8 mouse cellular contexts compared by ENCODE assay signal in the genomic region with DNA sequence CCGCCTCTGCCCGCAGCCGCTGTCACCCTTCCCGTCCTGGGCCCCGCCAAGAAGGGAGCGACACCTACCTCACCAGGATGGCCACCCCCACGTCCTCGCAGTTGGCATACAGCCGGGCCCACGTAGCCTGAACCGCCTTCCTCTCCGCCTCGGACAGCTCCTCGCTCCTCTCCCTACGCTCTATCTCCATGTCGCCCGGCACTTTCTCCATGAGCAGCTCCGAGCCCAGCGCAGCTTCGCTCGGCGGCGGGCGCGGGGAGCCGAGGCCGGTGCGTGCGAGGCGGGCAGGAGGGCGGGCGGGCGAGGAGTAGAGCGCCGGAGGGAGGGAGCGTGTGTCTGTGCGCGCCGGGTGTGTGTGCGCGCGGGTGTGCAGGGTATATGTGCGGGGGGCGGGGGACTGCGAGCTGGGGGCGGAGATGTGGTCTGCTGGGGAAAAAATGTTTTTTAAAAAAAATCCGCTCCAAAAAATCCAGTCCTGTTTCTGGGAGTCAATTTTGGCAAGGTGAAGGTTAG. TPM values are rescaled to one million over a fixed set of nuclear protein-coding genes. Genes with fewer than 3 reads are reported as not detected.
DNase-seq lines count a peak whose midpoint lies in the region; ATAC-seq and TF ChIP-seq lines count a peak whose summit lies in the region.

No protein-coding gene starts in this region.

- 1% methylated on average over 47 of the region's 47 CpGs for WGBS in bone marrow, adult 2 months
- under 1% methylated on average over 47 of the region's 47 CpGs for WGBS in hindbrain, embryonic 15.5 days
- WGBS in lung, embryonic 15.5 days = under 1% methylated on average over 47 of the region's 47 CpGs
- WGBS in small intestine, adult 2 months = under 1% methylated on average over 47 of the region's 47 CpGs

- TF ChIP-seq CTCF in layer of hippocampus, adult 2 months (conservative IDR thresholded peaks at IDR 0.05) = no peak
- no peak for TF ChIP-seq CTCF in bone marrow, adult 2 months (IDR thresholded peaks at IDR 0.05; ENCODE audit: control insufficient read depth, insufficient read depth, low read length)
- TF ChIP-seq CTCF in embryonic fibroblast, embryonic 13.5 days (IDR thresholded peaks at IDR 0.05; ENCODE audit: borderline replicate concordance, insufficient read depth, low read length) = no peak
- TF ChIP-seq CTCF in small intestine, adult 2 months (IDR thresholded peaks at IDR 0.05; ENCODE audit: extremely low read depth, insufficient read length, insufficient replicate concordance, low read depth, low read length) = no peak

- peak overlapping the region; percentile 93 for H3K27ac ChIP-seq in layer of hippocampus, adult 2 months
- H3K27ac ChIP-seq in bone marrow, adult 2 months (ENCODE audit: control insufficient read depth, insufficient read depth, low read depth, low read length, poor library complexity) = no peak overlapping the region
- H3K27ac ChIP-seq in embryonic fibroblast, embryonic 13.5 days (ENCODE audit: insufficient read depth, low read length) = no peak overlapping the region
- H3K27ac ChIP-seq in hindbrain, embryonic 15.5 days (replicated peaks) = peak overlapping the region; percentile 57; the same call in 1 of the 2 replicates
- H3K27ac ChIP-seq in lung, embryonic 15.5 days = no peak overlapping the region
- H3K27ac ChIP-seq in small intestine, adult 2 months (ENCODE audit: insufficient read depth, low read depth, low read length) = peak overlapping the region; percentile 0

- peak in 1 of 2 experiments; percentile 64 for DNase-seq in layer of hippocampus, adult 2 months (ENCODE audit: low spot score in 2 of 2)
- no peak for DNase-seq in layer of hippocampus, adult 8-10 months (ENCODE audit: low spot score in 2 of 2)
- DNase-seq in urinary bladder, postnatal 10 days (ENCODE audit: low spot score) = no peak

- no peaks in the 10 kb centered on the region for H3K9me3 ChIP-seq in hindbrain, embryonic 15.5 days
- no peaks in the 10 kb centered on the region for H3K9me3 ChIP-seq in lung, embryonic 15.5 days

- H3K4me1 ChIP-seq in bone marrow, adult 2 months (ENCODE audit: control insufficient read depth, insufficient read depth, low read length) = no peaks in the 10 kb centered on the region
- H3K4me1 ChIP-seq in embryonic fibroblast, embryonic 13.5 days (ENCODE audit: control insufficient read depth, insufficient read depth, low read length) = no peaks in the 10 kb centered on the region
- peaks cover 59% of the 10 kb centered on the region for H3K4me1 ChIP-seq in hindbrain, embryonic 15.5 days (replicated peaks)
- peaks cover 40% of the 10 kb centered on the region for H3K4me1 ChIP-seq in lung, embryonic 15.5 days
- H3K4me1 ChIP-seq in small intestine, adult 2 months (ENCODE audit: control insufficient read depth, insufficient read depth, insufficient read length, low read length) = peaks cover 12% of the 10 kb centered on the region

- TF ChIP-seq POLR2A in bone marrow, adult 2 months (IDR thresholded peaks at IDR 0.05; ENCODE audit: borderline replicate concordance, control insufficient read depth, low read depth, low read length) = 0 out of 2 replicates have a peak, but pooled peaks have one; percentile 13
- TF ChIP-seq POLR2A in embryonic fibroblast, embryonic 13.5 days (IDR thresholded peaks at IDR 0.05; ENCODE audit: low read depth, low read length) = no peak
- TF ChIP-seq POLR2A in small intestine, adult 2 months (IDR thresholded peaks at IDR 0.05; ENCODE audit: low read depth, low read length) = no peak

- ATAC-seq in hindbrain, embryonic 15.5 days (ENCODE audit: low FRiP score, low read depth) = 0 out of 2 replicates have a peak, but pooled peaks have one; percentile 32
- no peak for ATAC-seq in lung, embryonic 15.5 days (ENCODE audit: borderline replicate concordance, extremely low read depth, low FRiP score, low TSS enrichment)

- H3K9ac ChIP-seq in hindbrain, embryonic 15.5 days = peak overlapping the region; percentile 93
- H3K9ac ChIP-seq in lung, embryonic 15.5 days = peak overlapping the region; percentile 57

- H3K36me3 ChIP-seq in hindbrain, embryonic 15.5 days = no peaks in the 10 kb centered on the region
- no peaks in the 10 kb centered on the region for H3K36me3 ChIP-seq in lung, embryonic 15.5 days
- H3K36me3 ChIP-seq in small intestine, adult 2 months (ENCODE audit: control insufficient read depth, insufficient read depth, low read length) = no peaks in the 10 kb centered on the region

- peak overlapping the region; percentile 98 for H3K4me2 ChIP-seq in hindbrain, embryonic 15.5 days
- H3K4me2 ChIP-seq in lung, embryonic 15.5 days = peak overlapping the region; percentile 97

- peak overlapping the region; percentile 72 for H3K4me3 ChIP-seq in layer of hippocampus, adult 2 months
- no peak overlapping the region for H3K4me3 ChIP-seq in bone marrow, adult 2 months (replicated peaks; ENCODE audit: control insufficient read depth, low read depth, low read length)
- peak overlapping the region; percentile 20 for H3K4me3 ChIP-seq in embryonic fibroblast, embryonic 13.5 days (ENCODE audit: insufficient read depth, low read length)
- H3K4me3 ChIP-seq in hindbrain, embryonic 15.5 days = peak overlapping the region; percentile 79
- peak overlapping the region; percentile 52 for H3K4me3 ChIP-seq in lung, embryonic 15.5 days
- peak overlapping the region; percentile 58 for H3K4me3 ChIP-seq in small intestine, adult 2 months (ENCODE audit: low read depth, low read length)

- H3K27me3 ChIP-seq in hindbrain, embryonic 15.5 days = 0 out of 2 replicates have a peak, but pooled peaks cover 3% of the 10 kb centered on the region
- H3K27me3 ChIP-seq in lung, embryonic 15.5 days = peaks cover 34% of the 10 kb centered on the region
- H3K27me3 ChIP-seq in small intestine, adult 2 months (ENCODE audit: control insufficient read depth, insufficient read depth, low read length) = peaks cover 21% of the 10 kb centered on the region

RNA-seq across cellular contexts. Expression of gene Cygb, which starts 0.3 kb away (rescaled TPM):
- total RNA-seq in layer of hippocampus, adult 2 months (2021) = 10 to 100 TPM; 71.9 to 73.5 TPM
- total RNA-seq in layer of hippocampus, adult 8-10 months (2022) = 10 to 100 TPM; 57.2 to 76.1 (median 63.0) TPM
- polyA plus RNA-seq in bone marrow, adult 2 months (2011; ENCODE audit: insufficient read depth, insufficient read length, low replicate concordance, missing spikeins) = 2.6 and 3.4 TPM in 2 replicates
- polyA plus RNA-seq in embryonic fibroblast, embryonic 13.5 days (2011; ENCODE audit: insufficient read length, low read depth, missing spikeins) = 0.74 TPM in 1 of 2 replicates, not detected in the other
- polyA plus RNA-seq in hindbrain, embryonic 15.5 days (2015; fragmentation: Nextera tagmentation; extraction: Ambion mirVana) = 25.7 and 29.1 TPM in 2 replicates
- polyA plus RNA-seq in lung, embryonic 15.5 days (2015; fragmentation: Nextera tagmentation; extraction: Ambion mirVana) = 11.2 and 11.9 TPM in 2 replicates
- 14.2 and 23.7 TPM in 2 replicates for polyA plus RNA-seq in small intestine, adult 2 months (2012; rRNA removed)

RNA-seq across cellular contexts. Expression of gene Prcd, which starts 0.4 kb away (rescaled TPM):
- total RNA-seq in layer of hippocampus, adult 2 months (2021) = 1 to 10 TPM; 5.6 to 5.7 TPM
- total RNA-seq in layer of hippocampus, adult 8-10 months (2022) = 1 to 10 TPM; 4.8 to 8.5 (median 5.8) TPM
- not detected in 2 replicates for polyA plus RNA-seq in bone marrow, adult 2 months (2011; ENCODE audit: insufficient read depth, insufficient read length, low replicate concordance, missing spikeins)
- not detected in 2 replicates for polyA plus RNA-seq in embryonic fibroblast, embryonic 13.5 days (2011; ENCODE audit: insufficient read length, low read depth, missing spikeins)
- polyA plus RNA-seq in hindbrain, embryonic 15.5 days (2015; fragmentation: Nextera tagmentation; extraction: Ambion mirVana) = 2.8 and 3.8 TPM in 2 replicates
- polyA plus RNA-seq in lung, embryonic 15.5 days (2015; fragmentation: Nextera tagmentation; extraction: Ambion mirVana) = 1.8 and 3.2 TPM in 2 replicates
- polyA plus RNA-seq in small intestine, adult 2 months (2012; rRNA removed) = 0.30 TPM in 1 of 2 replicates, not detected in the other

RNA-seq across cellular contexts. Expression of gene Rhbdf2, which starts 26.9 kb away (rescaled TPM):
- 1 to 10 TPM; 1.4 to 1.6 TPM for total RNA-seq in layer of hippocampus, adult 2 months (2021)
- total RNA-seq in layer of hippocampus, adult 8-10 months (2022) = 1 to 10 TPM; 1.1 to 2.5 (median 1.8) TPM
- 20.9 and 51.1 TPM in 2 replicates for polyA plus RNA-seq in bone marrow, adult 2 months (2011; ENCODE audit: insufficient read depth, insufficient read length, low replicate concordance, missing spikeins)
- 10.1 and 11.5 TPM in 2 replicates for polyA plus RNA-seq in embryonic fibroblast, embryonic 13.5 days (2011; ENCODE audit: insufficient read length, low read depth, missing spikeins)
- 1.1 and 1.6 TPM in 2 replicates for polyA plus RNA-seq in hindbrain, embryonic 15.5 days (2015; fragmentation: Nextera tagmentation; extraction: Ambion mirVana)
- polyA plus RNA-seq in lung, embryonic 15.5 days (2015; fragmentation: Nextera tagmentation; extraction: Ambion mirVana) = 12.5 and 13.5 TPM in 2 replicates
- 25.3 and 40.8 TPM in 2 replicates for polyA plus RNA-seq in small intestine, adult 2 months (2012; rRNA removed)

Comparison
In these comparisons a context has a peak if more than half of its experiments do, and no peak if none do; other contexts are left out.
1. H3K27ac ChIP-seq: peak in layer of hippocampus, adult 2 months (single experiment), hindbrain, embryonic 15.5 days (single experiment) and small intestine, adult 2 months (single experiment); none in bone marrow, adult 2 months (single experiment), embryonic fibroblast, embryonic 13.5 days (single experiment) and lung, embryonic 15.5 days (single experiment).